Mouse (Mus musculus): ENCODE results near the gene Capzb.

The Capzb gene

DNA sequence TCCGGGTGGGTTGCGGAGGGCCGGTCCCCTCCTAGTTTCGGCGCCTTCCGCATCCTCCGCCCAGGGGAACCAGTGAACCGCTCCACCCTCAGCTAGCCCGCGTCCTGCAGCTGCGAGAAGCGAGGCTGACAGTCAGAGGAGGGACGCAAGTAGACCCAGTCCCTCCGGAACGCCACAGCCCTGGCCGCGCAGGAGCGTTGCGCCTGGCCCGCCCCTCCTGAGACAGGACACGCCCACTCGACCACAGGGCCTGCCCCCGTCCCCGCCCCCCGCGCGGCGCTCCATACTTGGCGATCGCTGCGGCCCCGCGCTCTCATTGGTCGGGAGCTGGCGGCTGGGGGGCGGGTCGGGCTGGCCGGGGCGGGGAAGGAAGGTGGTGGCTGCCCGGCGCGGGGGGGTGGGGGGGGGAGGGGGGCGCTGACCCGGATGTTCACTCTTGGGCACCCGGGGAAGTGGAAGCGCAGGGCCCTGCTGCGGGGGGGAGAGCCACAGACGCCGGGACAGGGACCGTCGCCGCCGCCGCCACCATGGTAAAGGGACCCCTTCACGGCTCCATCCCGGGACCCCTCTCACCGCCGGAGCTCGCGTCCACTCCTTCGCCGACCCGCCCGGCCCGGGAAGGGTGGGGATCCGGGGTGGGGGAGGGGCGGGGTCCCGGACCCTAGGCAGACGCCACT, at the start of gene Capzb:
Capzb (plus strand) TSS at position 401 of the 677 bp plus-strand sequence.
- DNase-seq (ENCODE audit: low spot score in 2 of 2) = peak; percentile 92

DNA sequence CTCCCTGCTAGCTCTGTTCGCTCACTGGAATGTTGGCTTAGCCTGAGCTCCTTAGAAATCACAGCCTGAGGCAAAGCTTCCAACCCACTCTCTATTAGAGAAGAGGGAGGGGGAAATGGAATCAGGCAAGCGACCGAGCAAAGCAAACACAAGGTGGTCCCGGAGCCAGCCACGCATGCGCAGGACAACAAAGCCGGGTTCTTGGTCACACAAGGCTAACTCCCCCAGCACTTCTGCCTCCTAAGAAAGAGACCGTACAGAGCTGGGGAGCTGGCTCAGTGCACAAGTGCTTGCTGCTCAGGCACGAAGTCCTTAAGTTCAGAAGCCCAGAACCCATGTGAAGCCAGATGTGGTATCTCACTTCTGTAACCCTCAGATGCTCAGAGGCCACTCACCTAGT, 49.7 kb upstream of the Capzb start:
- no peak for DNase-seq (ENCODE audit: low spot score in 2 of 2)

DNA sequence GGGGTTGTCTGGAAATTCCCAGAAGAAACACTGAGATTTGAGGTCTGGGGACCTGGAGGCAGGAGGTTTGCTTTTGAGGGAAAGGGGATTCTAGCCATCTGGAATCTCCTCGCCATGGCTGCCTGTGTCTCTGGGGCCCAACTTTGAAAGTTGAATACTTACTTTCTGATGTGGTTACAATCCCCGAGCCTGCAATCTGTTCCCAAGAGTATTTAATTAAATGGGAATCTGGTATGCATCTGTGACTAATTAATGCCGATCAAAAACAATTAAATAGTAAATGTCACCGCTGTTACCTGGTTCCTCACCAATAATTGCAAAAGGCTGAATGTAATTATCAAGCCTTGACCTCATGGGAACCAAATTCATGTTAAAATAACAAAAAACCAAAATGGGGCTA, 48.1 kb upstream of the Capzb start:
- no peak for DNase-seq (ENCODE audit: low spot score in 2 of 2)

- DNase-seq (ENCODE audit: low spot score in 2 of 2) = peak in 1 of 2 experiments; percentile 29
These were observed 47.5 kb upstream of the Capzb start for GRCm38 (mm10) chr4:139145156-139145555.

DNA sequence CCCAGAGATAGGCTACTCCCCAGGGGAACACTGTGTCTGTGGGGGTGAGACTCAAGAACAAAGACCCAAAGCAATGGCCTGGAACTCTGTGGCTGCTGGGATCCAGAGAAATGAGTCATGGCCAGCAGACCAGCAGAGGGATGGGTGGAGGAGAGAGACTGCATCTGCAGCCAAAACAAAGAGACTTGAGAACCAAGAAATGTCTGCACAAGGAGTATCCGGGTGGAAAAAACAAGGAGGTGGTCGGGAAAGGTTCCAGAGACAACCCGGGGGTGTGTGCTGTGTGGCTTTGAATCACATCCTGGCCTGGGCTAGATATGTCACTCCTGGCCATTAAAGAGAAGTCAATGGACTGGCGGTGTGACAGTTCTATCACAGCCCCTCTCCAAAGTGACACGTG, 45.9 kb upstream of the Capzb start:
- no peak for DNase-seq (ENCODE audit: low spot score in 2 of 2)

- DNase-seq (ENCODE audit: low spot score in 2 of 2) = no peak
These were observed 41.3 kb upstream of the Capzb start for GRCm38 (mm10) chr4:139151370-139151769.

- DNase-seq (ENCODE audit: low spot score in 2 of 2) = no peak
These were observed 38.0 kb upstream of the Capzb start for GRCm38 (mm10) chr4:139154576-139155307.

- no peak for DNase-seq (ENCODE audit: low spot score in 2 of 2)
These were observed 36.2 kb upstream of the Capzb start for GRCm38 (mm10) chr4:139156538-139156937.

- no peak for DNase-seq (ENCODE audit: low spot score in 2 of 2)
These were observed 34.3 kb upstream of the Capzb start for GRCm38 (mm10) chr4:139158350-139158749.

DNA sequence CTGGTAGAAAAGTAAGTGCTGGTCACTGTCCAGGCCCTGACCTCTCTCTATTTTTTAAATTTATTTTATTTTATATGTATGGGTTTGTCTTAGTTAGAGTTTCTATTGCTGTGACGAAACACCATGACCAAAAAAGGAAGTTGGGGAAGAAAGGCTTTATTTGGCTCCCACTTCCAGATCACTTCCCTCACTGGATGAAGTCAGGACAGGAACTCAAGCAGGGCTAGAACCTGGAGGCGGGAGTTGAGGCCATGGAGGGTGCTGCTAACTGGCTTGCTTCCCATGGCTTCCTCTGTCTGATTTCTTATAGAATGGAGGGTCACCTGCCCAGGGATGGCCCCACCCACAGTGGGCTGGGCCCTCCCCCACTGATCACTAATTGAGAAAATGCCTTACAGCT, 31.6 kb upstream of the Capzb start:
- no peak for DNase-seq (ENCODE audit: low spot score in 2 of 2)

- DNase-seq (ENCODE audit: low spot score in 2 of 2) = no peak
These were observed 28.6 kb upstream of the Capzb start for GRCm38 (mm10) chr4:139164082-139164481.

DNA sequence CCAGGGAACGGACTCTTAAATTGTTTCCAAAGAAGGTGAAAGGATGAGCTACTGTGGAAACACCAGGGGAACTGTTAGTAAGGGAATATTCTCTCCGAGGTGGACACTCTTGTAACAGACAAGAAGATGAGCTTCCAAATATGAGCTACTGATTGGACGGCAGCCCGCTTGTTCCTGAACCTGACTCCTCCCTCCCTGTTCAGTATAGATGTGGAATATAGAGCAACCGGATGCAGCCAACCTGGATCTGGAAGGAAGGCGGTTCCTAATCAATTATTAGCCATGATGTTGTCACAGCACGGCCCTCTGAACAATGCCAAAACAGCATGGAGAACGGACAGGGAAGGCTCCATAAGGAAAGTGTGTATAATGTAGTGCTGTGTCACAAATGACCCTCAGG, 27.4 kb upstream of the Capzb start:
- DNase-seq (ENCODE audit: low spot score in 2 of 2) = no peak

DNA sequence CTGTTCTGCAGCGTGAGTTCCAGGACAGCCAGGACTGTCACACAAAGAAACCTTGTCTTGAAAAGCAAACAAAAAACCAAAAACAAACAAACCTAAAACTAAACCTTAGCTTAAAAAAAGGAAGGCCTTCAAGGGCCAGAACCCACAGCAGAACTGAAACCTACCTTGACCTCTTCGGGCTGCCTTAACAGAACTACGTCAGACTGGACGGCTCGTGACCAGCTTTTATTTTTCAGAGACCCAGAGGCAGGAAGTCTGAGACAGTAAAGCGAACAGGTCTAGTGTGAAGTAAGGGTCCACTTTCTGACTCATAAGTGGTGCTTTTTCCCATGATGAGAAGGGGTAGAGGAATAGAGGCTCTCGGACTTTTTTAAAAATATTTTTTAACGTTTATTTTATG, 26.5 kb upstream of the Capzb start:
- DNase-seq (ENCODE audit: low spot score in 2 of 2) = no peak

DNA sequence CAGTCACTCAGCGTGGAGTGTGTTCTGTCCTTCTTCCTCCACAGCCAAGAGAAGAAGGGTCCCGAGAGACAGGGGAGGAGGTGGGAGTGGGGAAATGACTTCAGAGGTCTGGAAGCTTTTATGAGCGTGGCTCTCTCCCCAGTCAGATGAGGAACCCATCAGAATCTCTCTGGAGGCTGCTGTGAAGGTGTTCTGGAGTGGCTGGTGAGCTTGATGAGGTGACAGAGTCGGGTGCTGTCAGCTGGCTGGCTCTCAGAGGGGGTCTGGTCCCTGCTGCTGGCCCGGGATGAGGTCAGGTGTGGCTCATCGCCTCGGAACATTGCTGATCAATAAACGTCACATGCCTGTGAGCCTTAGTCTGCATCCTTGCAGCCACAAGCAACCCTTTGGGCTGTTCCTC, 25.6 kb upstream of the Capzb start:
- no peak for DNase-seq (ENCODE audit: low spot score in 2 of 2)

GRCm38 (mm10) chr4:139168985-139169747, 23.5 kb upstream of the Capzb start:
- peak in 1 of 2 experiments; percentile 42 for DNase-seq (ENCODE audit: low spot score in 2 of 2)

- no peak for DNase-seq (ENCODE audit: low spot score in 2 of 2)
These were observed 22.9 kb upstream of the Capzb start for GRCm38 (mm10) chr4:139169748-139170279.

DNA sequence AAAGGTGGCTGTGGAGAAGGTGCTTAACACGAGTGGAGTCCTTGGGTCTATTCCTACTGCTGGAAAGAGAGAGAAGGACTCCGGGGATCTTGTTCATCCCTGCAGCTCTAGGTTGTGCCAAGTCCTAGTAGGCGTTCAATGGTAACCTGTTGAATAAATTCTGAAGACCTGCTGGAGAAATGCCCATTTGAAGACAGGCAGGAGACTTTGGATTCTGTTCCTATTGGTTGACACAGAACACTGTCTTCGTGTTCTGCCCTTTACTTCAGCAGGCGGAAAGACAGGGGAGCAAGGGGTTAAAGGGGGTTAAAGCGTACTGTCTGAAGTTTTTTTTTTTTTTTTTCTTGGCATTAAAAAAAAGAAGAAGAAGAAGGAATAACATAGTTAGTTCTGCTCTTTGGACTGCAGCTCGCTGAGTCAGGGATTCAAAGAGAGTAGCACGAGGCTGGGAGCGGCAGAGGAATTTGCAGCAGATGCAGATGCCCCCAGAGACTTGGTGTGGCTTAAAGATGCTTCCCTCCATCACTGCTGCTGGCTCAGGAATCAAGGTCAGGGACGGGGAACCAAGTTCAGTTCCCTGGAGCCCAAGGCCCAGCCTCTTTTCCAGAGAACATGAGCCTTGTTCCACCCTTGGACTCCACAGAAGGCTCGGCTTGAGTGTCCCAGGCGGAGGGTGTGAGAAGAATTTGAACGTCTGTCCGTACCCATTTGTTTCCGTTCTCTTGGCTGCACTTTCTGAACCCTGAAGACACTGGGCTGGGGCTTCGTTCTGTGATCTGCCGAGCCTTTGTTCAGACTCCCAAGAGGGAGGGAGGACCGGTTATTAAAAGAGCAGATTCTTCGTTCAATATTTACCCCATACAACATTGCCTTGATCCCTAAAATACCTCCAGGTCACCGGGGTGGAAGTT, 17.4 kb upstream of the Capzb start:
- no peak for DNase-seq (ENCODE audit: low spot score in 2 of 2)

DNA sequence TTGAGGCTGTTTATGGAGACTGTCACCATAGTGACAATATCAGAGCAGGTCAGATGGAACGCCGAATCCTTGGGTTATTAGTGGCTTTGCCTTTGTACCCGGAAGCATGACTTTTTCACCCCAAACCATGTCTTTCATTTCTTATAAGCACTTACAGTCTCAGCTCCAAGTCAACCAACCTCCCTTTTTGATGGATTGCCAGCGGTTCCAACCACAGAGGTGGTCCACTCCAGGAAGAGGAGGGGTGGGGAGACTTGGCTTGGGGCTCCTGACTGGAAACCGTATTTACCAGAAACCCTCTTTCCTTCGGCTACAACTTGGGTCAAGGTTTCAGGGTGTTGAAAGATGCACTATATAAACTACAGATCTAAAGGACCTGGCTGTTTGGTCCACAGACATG, 16.7 kb upstream of the Capzb start:
- no peak for DNase-seq (ENCODE audit: low spot score in 2 of 2)

DNA sequence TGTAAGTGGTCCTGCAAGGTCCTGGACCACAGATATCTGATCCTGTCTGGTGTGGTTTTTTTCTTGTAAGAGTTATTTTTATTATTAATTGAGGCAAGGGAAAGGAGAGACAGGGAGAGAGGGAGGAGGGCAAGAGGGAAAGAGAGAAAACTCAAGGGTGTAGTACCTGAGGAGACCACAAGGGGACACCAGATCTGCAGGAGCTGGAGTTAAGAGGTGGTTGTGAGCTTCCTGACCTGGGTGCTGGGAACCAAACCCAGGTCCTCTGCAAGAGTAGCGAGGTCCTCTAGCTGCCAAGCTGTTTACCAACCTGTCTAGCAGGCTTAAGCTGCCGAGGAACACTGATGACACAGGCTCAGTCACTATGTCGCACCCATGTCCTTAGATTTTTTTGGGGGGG, 14.8 kb upstream of the Capzb start:
- no peak for DNase-seq (ENCODE audit: low spot score in 2 of 2)

- DNase-seq (ENCODE audit: low spot score in 2 of 2) = no peak
These were observed 14.3 kb upstream of the Capzb start for GRCm38 (mm10) chr4:139178377-139178776.

GRCm38 (mm10) chr4:139179218-139179617, 13.5 kb upstream of the Capzb start:
- DNase-seq (ENCODE audit: low spot score in 2 of 2) = no peak

Data from spleen, postnatal 14 days (tissue).